Mouse (Mus musculus): ENCODE data around the gene Tspan33. TPM values are rescaled to one million over a fixed set of nuclear protein-coding genes. Genes with fewer than 3 reads are reported as not detected.

The Tspan33 gene
- total RNA-seq, 2 experiments from 2014 or later, result 3.7 to 4.6 TPM

GRCm38 (mm10) chr6:29697139-29697538, 3.1 kb downstream of the Tspan33 start:
- ATAC-seq (replicated peaks; ENCODE audit: poor library complexity), result no peak

- ATAC-seq (replicated peaks; ENCODE audit: poor library complexity), result peak; percentile 49
These were observed 3.5 kb downstream of the Tspan33 start for GRCm38 (mm10) chr6:29697548-29697947.

- peak; percentile 41 for ATAC-seq (replicated peaks; ENCODE audit: poor library complexity)
These were observed 5.2 kb downstream of the Tspan33 start for GRCm38 (mm10) chr6:29699085-29699745.

GRCm38 (mm10) chr6:29701051-29701450, 7.0 kb downstream of the Tspan33 start:
- ATAC-seq (replicated peaks; ENCODE audit: poor library complexity), result peak; percentile 80

GRCm38 (mm10) chr6:29702126-29702525, 8.1 kb downstream of the Tspan33 start:
- ATAC-seq (replicated peaks; ENCODE audit: poor library complexity), result peak; percentile 25

GRCm38 (mm10) chr6:29704143-29704542, 10.1 kb downstream of the Tspan33 start:
- no peak for ATAC-seq (replicated peaks; ENCODE audit: poor library complexity)

- no peak for ATAC-seq (replicated peaks; ENCODE audit: poor library complexity)
These were observed 13.9 kb downstream of the Tspan33 start for GRCm38 (mm10) chr6:29707902-29708301.

GRCm38 (mm10) chr6:29711318-29711717, 17.3 kb downstream of the Tspan33 start:
- no peak for ATAC-seq (replicated peaks; ENCODE audit: poor library complexity)

GRCm38 (mm10) chr6:29712011-29712584, 18.1 kb downstream of the Tspan33 start:
- ATAC-seq (replicated peaks; ENCODE audit: poor library complexity), result peak; percentile 87

- ATAC-seq (replicated peaks; ENCODE audit: poor library complexity), result no peak
These were observed 22.8 kb downstream of the Tspan33 start for GRCm38 (mm10) chr6:29716624-29717365.

GRCm38 (mm10) chr6:29717541-29717940, 23.5 kb downstream of the Tspan33 start:
- no peak for ATAC-seq (replicated peaks; ENCODE audit: poor library complexity)

- no peak for ATAC-seq (replicated peaks; ENCODE audit: poor library complexity)
These were observed 24.0 kb downstream of the Tspan33 start for GRCm38 (mm10) chr6:29717952-29718521.

- ATAC-seq (replicated peaks; ENCODE audit: poor library complexity), result peak; percentile 54; the same call in 1 of the 2 replicates
These were observed 24.9 kb downstream of the Tspan33 start for GRCm38 (mm10) chr6:29718894-29719329.

- no peak for ATAC-seq (replicated peaks; ENCODE audit: poor library complexity)
These were observed 27.9 kb downstream of the Tspan33 start for GRCm38 (mm10) chr6:29721890-29722289.

GRCm38 (mm10) chr6:29726576-29727200, 32.7 kb downstream of the Tspan33 start:
- ATAC-seq (replicated peaks; ENCODE audit: poor library complexity), result no peak

GRCm38 (mm10) chr6:29728035-29728434, 34.0 kb downstream of the Tspan33 start:
- ATAC-seq (replicated peaks; ENCODE audit: poor library complexity), result no peak

- ATAC-seq (replicated peaks; ENCODE audit: poor library complexity), result peak; percentile 60
These were observed 35.5 kb downstream of the Tspan33 start for GRCm38 (mm10) chr6:29729491-29729890.

GRCm38 (mm10) chr6:29735336-29735688, 41.3 kb downstream of the Tspan33 start, which contains the start of gene Smo:
Smo (plus strand) TSS chr6:29735503.
- peak; percentile 69 for ATAC-seq (replicated peaks; ENCODE audit: poor library complexity)

- ATAC-seq (replicated peaks; ENCODE audit: poor library complexity), result peak; percentile 78
These were observed 41.8 kb downstream of the Tspan33 start for GRCm38 (mm10) chr6:29735689-29736451.
